Mouse (Mus musculus) stomach, embryonic 14.5 days (tissue): ENCODE measurements around the gene Galnt10. TPM values are rescaled to one million over a fixed set of nuclear protein-coding genes. Genes with fewer than 3 reads are reported as not detected.

Experiments used
- ATAC-seq: fragments of 200-750 bp; cut with Nextera tagmentation; 2 replicates; pipeline ENCODE4 v1.8.0; 2017; ENCODE audit warnings: low read depth, moderate TSS enrichment; ENCODE audit not compliant: insufficient number of reproducible peaks, insufficient read depth, low FRiP score
- H3K27ac ChIP-seq: fragments of 300-500 bp; sonication (generic); 2 replicates; pipeline ENCODE4 v1.5.1; 2014; ENCODE audit warnings: mild to moderate bottlenecking, low read length, moderate library complexity, mixed read lengths
- H3K27me3 ChIP-seq: fragments of 300-500 bp; sonication (generic); 2 replicates; pipeline ENCODE4 v1.6.1; 2014; ENCODE audit warnings: low read length, control low read depth, mixed read lengths; ENCODE audit not compliant: control insufficient read depth, insufficient read depth
- H3K36me3 ChIP-seq: fragments of 300-500 bp; sonication (generic); 2 replicates; pipeline ENCODE4 v1.6.1; 2014; ENCODE audit warnings: mild to moderate bottlenecking, control low read depth, low read length, moderate library complexity, mixed read lengths; ENCODE audit not compliant: control insufficient read depth, insufficient read depth
- H3K4me1 ChIP-seq: fragments of 300-500 bp; sonication (generic); 2 replicates; pipeline ENCODE4 v1.6.1; 2014; ENCODE audit warnings: low read length, control low read depth, mixed read lengths; ENCODE audit not compliant: control insufficient read depth, insufficient read depth
- H3K4me2 ChIP-seq: fragments of 300-500 bp; sonication (generic); replicated peaks from 2 replicates; pipeline ENCODE4 v1.6.1; 2014; ENCODE audit warnings: low read depth, low read length, control low read depth
- H3K4me3 ChIP-seq: fragments of 300-500 bp; sonication (generic); 2 replicates; pipeline ENCODE4 v1.5.1; 2014; ENCODE audit warnings: low read depth, low read length, control low read depth
- H3K9ac ChIP-seq: fragments of 300-500 bp; sonication (generic); replicated peaks from 2 replicates; pipeline ENCODE4 v1.6.1; 2014; ENCODE audit warnings: low read depth, mild to moderate bottlenecking, control low read depth, low read length, moderate library complexity, mixed read lengths
- H3K9me3 ChIP-seq: fragments of 300-500 bp; sonication (generic); 2 replicates; pipeline ENCODE4 v1.6.1; 2016; ENCODE audit warnings: low read depth, low read length, control low read depth; ENCODE audit not compliant: control insufficient read depth
- WGBS: fragments of 180-500 bp; shearing (Covaris S2); extraction: QIAGEN DNeasy Blood & Tissue Kit; methylation state at CpG from one replicate; pipeline ENCODE4 v1.1.7; 2014; 5-methylcytosine and 5-hydroxymethylcytosine counted together
- polyA plus RNA-seq: library from polyadenylated mRNA; unstranded; fragments of >200 nt; fragmentation: Nextera tagmentation; extraction: Ambion mirVana; gene quantifications from 2 replicates; pipeline ENCODE4 v1.2.1, GENCODE M21; 2014

Gene Galnt10
- polyA plus RNA-seq, 1 experiment from 2014 or later: 8.4 TPM

DNA sequence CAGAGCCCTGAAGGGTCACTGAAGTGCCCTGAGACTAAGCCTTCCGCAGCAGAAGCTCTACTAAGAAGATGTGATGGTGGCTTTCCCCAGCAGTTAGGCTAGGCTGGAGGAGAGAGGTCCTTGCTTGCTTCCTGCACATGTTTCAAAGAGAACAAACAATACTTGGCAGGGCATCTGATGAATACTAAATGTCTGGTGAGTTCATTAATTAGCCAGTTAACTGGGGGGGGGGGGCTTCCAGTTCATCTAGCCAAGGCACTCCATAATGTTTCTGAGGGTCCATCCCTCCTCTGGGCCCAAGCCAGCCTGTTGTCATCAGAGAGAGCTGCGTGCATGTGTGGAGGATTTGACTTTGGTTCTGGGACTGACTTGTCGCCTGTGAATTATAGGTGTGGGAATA lies 39.6 kb upstream of the Galnt10 start:
- Histone ChIP-seq H3K4me1 (no peaks in the 10 kb centered on the region), H3K27me3 (no peaks in the 10 kb centered on the region), H3K27ac (no peak overlapping the region), H3K4me3 (no peak overlapping the region), H3K9me3 (no peaks in the 10 kb centered on the region), H3K36me3 (no peaks in the 10 kb centered on the region), H3K9ac (no peak overlapping the region), H3K4me2 (no peak overlapping the region)
- 84% methylated on average over 3 of the region's 3 CpGs for WGBS
- ATAC-seq: no peak

DNA sequence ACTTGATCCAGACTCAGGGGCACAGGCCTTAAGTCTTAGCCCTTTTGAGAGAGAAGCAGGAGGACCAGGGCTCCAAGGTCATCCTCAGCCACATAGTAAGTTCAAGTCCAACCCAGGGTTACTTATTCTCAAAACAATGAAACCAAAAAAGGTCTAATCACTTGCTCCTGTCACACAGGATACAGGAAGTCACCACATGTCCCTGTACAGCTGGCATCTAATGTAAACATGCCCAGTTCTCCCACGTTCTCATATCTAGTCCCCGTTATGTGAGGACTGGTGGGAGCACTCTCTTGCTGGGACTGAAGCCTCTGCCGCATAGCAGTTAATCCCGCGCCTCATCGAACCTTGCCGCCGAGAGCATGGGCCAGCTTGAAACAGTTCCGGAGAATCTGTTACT lies 30.7 kb upstream of the Galnt10 start:
- no peak overlapping the region for H3K4me2 ChIP-seq
- H3K9ac ChIP-seq: no peak overlapping the region
- ATAC-seq: no peak
- 74% methylated on average over 9 of the region's 9 CpGs for WGBS
- H3K4me1 ChIP-seq: 0 out of 2 replicates have a peak, but pooled peaks cover 2% of the 10 kb centered on the region
- no peak overlapping the region for H3K27ac ChIP-seq
- no peaks in the 10 kb centered on the region for H3K9me3 ChIP-seq
- H3K27me3 ChIP-seq: no peaks in the 10 kb centered on the region
- H3K36me3 ChIP-seq: no peaks in the 10 kb centered on the region
- H3K4me3 ChIP-seq: no peak overlapping the region

DNA sequence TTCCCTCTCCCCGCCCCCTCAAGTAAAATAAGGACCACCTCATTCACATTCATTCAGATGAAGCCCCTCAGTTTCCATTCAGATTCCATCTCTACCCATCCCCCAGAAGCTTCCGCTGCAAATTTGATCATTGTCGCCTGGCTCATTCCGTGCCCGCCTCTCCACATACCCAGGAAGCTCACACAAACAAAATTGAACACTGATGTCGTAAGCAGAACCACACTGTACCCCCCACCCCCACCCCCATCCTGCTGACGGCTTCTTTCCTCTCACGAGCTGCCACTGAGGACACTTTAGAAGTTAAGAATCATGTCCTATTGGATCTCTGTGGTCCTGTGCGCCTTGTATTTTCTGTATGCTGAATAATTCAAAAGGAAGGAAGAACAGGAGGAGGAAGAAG lies 30.0 kb upstream of the Galnt10 start:
- H3K9me3 ChIP-seq: no peaks in the 10 kb centered on the region
- ATAC-seq: no peak
- 67% methylated on average over 9 of the region's 9 CpGs for WGBS
- H3K36me3 ChIP-seq: no peaks in the 10 kb centered on the region
- H3K4me3 ChIP-seq: no peak overlapping the region
- no peak overlapping the region for H3K9ac ChIP-seq
- H3K4me1 ChIP-seq: 0 out of 2 replicates have a peak, but pooled peaks cover 2% of the 10 kb centered on the region
- no peak overlapping the region for H3K4me2 ChIP-seq
- H3K27ac ChIP-seq: no peak overlapping the region
- no peaks in the 10 kb centered on the region for H3K27me3 ChIP-seq

DNA sequence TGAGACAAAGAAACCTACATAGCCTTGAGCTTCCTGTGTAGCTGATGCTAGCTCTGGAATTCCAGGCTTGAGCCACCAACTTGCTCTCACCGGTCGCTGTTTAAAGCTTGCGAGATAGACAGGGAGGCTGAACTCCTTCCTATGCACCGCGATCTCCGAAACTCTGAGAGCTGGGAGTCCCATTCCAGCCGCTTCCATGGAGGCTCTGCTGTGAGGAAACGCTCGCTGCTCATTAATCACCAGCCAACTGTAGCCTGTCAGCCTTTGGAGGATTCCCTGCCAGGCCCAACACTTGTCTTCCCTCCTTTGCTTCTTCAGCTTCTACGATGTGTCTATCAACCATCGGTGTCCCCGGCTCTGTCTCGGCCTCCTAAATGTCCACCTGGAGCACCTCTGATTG lies 29.4 kb upstream of the Galnt10 start:
- H3K27ac ChIP-seq: no peak overlapping the region
- no peak overlapping the region for H3K4me2 ChIP-seq
- 0 out of 2 replicates have a peak, but pooled peaks cover 2% of the 10 kb centered on the region for H3K4me1 ChIP-seq
- WGBS: 34% methylated on average over 13 of the region's 13 CpGs
- H3K9me3 ChIP-seq: no peaks in the 10 kb centered on the region
- no peak for ATAC-seq
- no peaks in the 10 kb centered on the region for H3K27me3 ChIP-seq
- H3K36me3 ChIP-seq: no peaks in the 10 kb centered on the region
- H3K9ac ChIP-seq: no peak overlapping the region
- no peak overlapping the region for H3K4me3 ChIP-seq

DNA sequence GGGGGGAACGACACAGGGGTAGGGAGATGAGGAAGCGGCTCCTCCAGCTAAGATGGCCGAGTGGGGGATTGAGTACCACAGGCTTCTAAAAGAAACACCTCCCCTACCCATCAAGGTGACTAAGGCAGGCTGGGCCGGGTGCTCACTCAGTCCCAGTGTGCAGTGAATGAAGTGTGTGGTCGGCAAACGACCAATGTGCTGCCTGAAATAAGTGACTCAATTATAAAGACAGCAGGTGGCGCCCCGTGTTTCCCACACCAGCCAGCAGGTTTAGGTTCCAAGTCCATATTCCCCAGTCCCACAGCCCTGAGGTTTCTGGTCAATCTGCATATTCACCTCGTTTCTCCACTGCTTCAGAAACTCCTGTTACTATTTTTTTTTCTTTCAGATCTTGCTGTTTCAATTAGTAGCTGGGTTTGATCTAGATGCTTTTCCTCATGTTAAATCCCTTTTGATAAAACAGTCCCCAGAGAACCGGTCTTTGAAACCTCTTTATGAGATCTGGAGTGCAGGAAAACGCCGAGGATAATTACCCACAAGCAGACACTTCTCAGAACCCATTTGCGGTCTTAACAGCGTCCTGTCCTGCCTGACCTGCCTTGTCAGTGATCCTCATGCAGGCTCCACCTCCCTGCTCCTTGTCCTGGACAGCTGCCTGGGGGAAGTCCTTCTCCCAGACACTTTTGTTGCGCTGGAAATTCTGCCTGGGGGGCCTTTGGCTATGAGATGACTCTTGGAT lies 27.5 kb upstream of the Galnt10 start:
- no peak overlapping the region for H3K4me2 ChIP-seq
- no peak overlapping the region for H3K27ac ChIP-seq
- no peaks in the 10 kb centered on the region for H3K36me3 ChIP-seq
- no peak overlapping the region for H3K4me3 ChIP-seq
- no peaks in the 10 kb centered on the region for H3K9me3 ChIP-seq
- no peak overlapping the region for H3K9ac ChIP-seq
- no peak for ATAC-seq
- H3K27me3 ChIP-seq: no peaks in the 10 kb centered on the region
- H3K4me1 ChIP-seq: 0 out of 2 replicates have a peak, but pooled peaks cover 2% of the 10 kb centered on the region
- WGBS: 30% methylated on average over 15 of the region's 15 CpGs

DNA sequence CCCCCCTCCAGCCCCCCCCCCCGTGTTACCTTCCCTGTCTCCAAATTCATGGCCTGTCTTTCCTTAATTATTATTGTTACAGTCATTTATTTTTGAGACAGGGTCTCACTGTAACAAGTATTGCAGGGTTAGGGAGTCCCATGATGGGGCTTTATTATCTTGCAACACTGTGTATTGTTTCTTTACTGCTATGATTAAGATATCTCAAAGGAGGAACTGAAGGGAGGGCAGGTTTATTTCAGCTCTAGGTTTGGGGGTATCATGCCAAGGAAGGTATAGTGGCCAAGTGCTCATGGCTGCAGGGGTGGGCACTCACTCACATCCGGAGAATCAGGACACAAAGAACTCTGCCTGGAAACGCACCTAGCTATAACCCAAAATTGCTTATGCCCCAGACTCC lies 23.8 kb upstream of the Galnt10 start:
- Histone ChIP-seq H3K36me3 (no peaks in the 10 kb centered on the region), H3K27me3 (no peaks in the 10 kb centered on the region), H3K9ac (no peak overlapping the region), H3K4me3 (no peak overlapping the region), H3K27ac (no peak overlapping the region), H3K4me2 (no peak overlapping the region), H3K4me1 (no peaks in the 10 kb centered on the region), H3K9me3 (no peaks in the 10 kb centered on the region)
- WGBS: 89% methylated on average over 3 of the region's 3 CpGs
- ATAC-seq: no peak

DNA sequence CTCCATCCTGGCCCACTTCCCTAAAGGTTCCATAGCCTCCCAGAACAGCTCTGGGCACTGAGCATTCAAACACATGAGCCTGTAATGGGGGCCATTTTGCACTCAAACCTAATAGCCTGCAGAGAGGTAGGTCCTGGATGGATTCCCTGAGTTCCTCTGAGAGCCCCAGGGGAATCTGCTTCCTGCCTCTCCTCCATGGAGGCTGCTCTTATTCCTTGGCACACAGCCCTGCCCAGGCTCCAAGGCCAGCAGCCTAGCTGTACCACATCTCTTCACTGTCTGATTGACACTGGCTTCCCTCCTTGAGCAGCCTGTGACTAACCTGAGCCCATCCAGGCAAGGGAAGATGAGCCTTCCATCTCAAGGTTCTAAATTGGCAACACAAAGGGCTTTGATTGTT lies 23.4 kb upstream of the Galnt10 start:
- Histone ChIP-seq H3K27ac (no peak overlapping the region), H3K4me3 (no peak overlapping the region), H3K36me3 (no peaks in the 10 kb centered on the region), H3K4me2 (no peak overlapping the region), H3K9me3 (no peaks in the 10 kb centered on the region), H3K4me1 (no peaks in the 10 kb centered on the region), H3K27me3 (no peaks in the 10 kb centered on the region), H3K9ac (no peak overlapping the region)
- no peak for ATAC-seq

DNA sequence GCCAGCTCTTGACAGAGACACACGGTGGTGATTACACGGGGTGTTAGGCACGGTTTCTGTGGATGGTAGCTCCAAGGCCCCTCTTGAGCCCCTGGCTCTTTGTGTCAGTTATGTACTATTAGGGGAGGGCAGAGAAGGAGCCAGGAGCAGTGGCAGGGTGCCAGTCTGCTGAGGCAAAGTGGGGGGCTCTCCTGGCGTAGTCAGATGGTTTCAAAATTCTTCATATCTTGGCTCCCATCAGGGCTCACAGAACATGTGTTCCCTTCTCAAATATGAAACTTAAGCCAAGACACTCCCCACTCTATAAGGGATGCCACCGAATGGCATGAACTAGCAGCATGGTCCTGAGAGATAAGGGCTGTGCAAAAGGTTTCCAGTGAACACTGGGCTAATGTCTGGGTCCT lies 20.8 kb upstream of the Galnt10 start:
- H3K27me3 ChIP-seq: no peaks in the 10 kb centered on the region
- H3K4me1 ChIP-seq: no peaks in the 10 kb centered on the region
- no peak overlapping the region for H3K4me3 ChIP-seq
- H3K9me3 ChIP-seq: no peaks in the 10 kb centered on the region
- H3K27ac ChIP-seq: no peak overlapping the region
- ATAC-seq: no peak; the same call in 1 of the 2 replicates
- WGBS: 64% methylated on average over 5 of the region's 5 CpGs
- no peaks in the 10 kb centered on the region for H3K36me3 ChIP-seq
- no peak overlapping the region for H3K9ac ChIP-seq
- no peak overlapping the region for H3K4me2 ChIP-seq

DNA sequence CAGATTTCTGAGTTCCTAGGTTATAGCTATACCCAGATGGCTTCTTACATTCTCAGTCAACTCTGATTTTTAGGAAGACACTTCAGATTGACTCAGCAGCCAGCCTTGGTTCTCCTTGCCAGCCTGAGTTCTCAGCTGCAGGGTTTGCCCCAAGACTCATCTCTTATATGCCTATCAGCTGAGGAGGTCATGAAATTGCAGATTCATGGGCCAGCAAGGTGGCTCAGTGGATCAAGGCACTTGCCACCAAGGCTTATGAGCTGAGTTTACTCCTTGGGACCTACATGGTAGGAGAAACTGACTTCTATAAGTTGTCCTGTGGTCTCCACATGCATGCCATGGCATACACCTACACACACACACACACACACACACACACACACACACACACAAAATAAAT lies 19.8 kb upstream of the Galnt10 start:
- H3K9ac ChIP-seq: no peak overlapping the region
- H3K36me3 ChIP-seq: no peaks in the 10 kb centered on the region
- no peaks in the 10 kb centered on the region for H3K9me3 ChIP-seq
- no peaks in the 10 kb centered on the region for H3K4me1 ChIP-seq
- H3K27me3 ChIP-seq: no peaks in the 10 kb centered on the region
- H3K4me3 ChIP-seq: no peak overlapping the region
- no peak for ATAC-seq
- H3K27ac ChIP-seq: no peak overlapping the region
- H3K4me2 ChIP-seq: no peak overlapping the region
